ENCODE assay signal across 8 mouse cellular contexts in the genomic region with DNA sequence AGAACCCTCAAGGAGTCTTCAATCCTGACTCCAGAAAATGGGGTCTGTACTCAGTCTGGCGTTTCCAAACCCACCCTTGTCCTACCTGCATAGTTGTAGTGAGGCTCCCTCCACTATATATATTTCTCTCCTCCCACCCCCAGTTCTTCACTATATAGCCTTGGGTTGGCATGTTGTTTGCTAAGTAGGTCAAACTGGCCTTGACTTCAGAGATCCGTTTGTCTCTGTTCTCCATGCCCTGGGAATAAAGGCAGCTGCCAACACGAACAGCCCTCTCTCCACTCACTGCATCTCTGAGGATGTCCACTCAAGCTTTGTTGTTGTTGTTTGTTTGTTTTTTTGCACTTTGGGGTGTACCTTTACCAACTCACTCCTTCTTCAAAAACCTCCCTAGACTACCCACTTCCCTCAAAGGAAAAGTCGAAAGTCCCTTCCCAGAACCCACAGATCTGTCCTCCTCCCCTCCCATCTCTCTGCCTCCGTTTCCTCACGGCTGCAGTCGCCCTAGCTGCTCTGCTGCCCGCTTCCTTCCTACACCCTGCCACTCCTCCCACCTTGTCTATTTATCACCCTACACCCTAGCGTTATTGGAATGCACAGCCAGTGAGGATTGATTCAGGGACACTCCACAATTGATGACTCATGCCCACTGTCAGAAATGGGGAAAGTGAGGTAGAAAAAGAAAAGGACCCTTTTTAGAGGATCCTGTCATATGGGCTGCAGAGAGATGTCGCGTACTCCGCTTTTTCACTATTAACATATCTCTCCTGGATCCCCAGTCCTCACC. TPM values are rescaled to one million over a fixed set of nuclear protein-coding genes. Genes with fewer than 3 reads are reported as not detected.
DNase-seq lines count a peak whose midpoint lies in the region; ATAC-seq and TF ChIP-seq lines count a peak whose summit lies in the region.

No protein-coding gene starts in this region.

- ATAC-seq in heart, embryonic 15.5 days (replicated peaks; ENCODE audit: insufficient number of reproducible peaks, insufficient read depth, low FRiP score, low read depth): no peak
- no peak for ATAC-seq in heart, embryonic 16.5 days (replicated peaks; ENCODE audit: extremely low read depth, insufficient read depth, low FRiP score)

- peak overlapping the region; percentile 76 for H3K4me3 ChIP-seq in heart, embryonic 15.5 days
- H3K4me3 ChIP-seq in bone marrow, adult 2 months (replicated peaks; ENCODE audit: control insufficient read depth, low read depth, low read length): peak overlapping the region; percentile 81
- H3K4me3 ChIP-seq in heart, embryonic 16.5 days (ENCODE audit: low read length): peak overlapping the region; percentile 82
- H3K4me3 ChIP-seq in macrophage (ENCODE audit: inconsistent target): peak overlapping the region; percentile 89

- TF ChIP-seq POLR2A in bone marrow, adult 2 months (IDR thresholded peaks at IDR 0.05; ENCODE audit: borderline replicate concordance, control insufficient read depth, low read depth, low read length): no peak

- TF ChIP-seq CTCF in bone marrow, adult 2 months (IDR thresholded peaks at IDR 0.05; ENCODE audit: control insufficient read depth, insufficient read depth, low read length): no peak

- H3K27me3 ChIP-seq in heart, embryonic 15.5 days: no peaks in the 10 kb centered on the region
- H3K27me3 ChIP-seq in heart, embryonic 16.5 days (ENCODE audit: control insufficient read depth, insufficient read depth, low read length): no peaks in the 10 kb centered on the region

- H3K36me3 ChIP-seq in heart, embryonic 15.5 days: peaks cover 28% of the 10 kb centered on the region
- H3K36me3 ChIP-seq in heart, embryonic 16.5 days (ENCODE audit: control insufficient read depth, insufficient read depth): peaks cover 33% of the 10 kb centered on the region
- H3K36me3 ChIP-seq in macrophage (ENCODE audit: inconsistent target): peaks cover 29% of the 10 kb centered on the region; the same call in 1 of the 2 replicates

- peak overlapping the region; percentile 71 for H3K9ac ChIP-seq in heart, embryonic 15.5 days
- peak overlapping the region; percentile 86 for H3K9ac ChIP-seq in heart, embryonic 16.5 days (ENCODE audit: low read length)

- H3K9me3 ChIP-seq in heart, embryonic 15.5 days (replicated peaks): no peaks in the 10 kb centered on the region
- H3K9me3 ChIP-seq in heart, embryonic 16.5 days (replicated peaks; ENCODE audit: control insufficient read depth, low read length): no peaks in the 10 kb centered on the region

- H3K27ac ChIP-seq in heart, embryonic 15.5 days: peak overlapping the region; percentile 64
- peak overlapping the region; percentile 66 for H3K27ac ChIP-seq in bone marrow, adult 2 months (ENCODE audit: control insufficient read depth, insufficient read depth, low read depth, low read length, poor library complexity)
- peak overlapping the region; percentile 81 for H3K27ac ChIP-seq in heart, embryonic 16.5 days (ENCODE audit: low read length)
- peak overlapping the region; percentile 61 for H3K27ac ChIP-seq in macrophage

- no peak for DNase-seq in heart, postnatal 14 days
- DNase-seq in adrenal gland, adult 2 months: no peak
- no peak for DNase-seq in layer of hippocampus, postnatal 14 days (ENCODE audit: low spot score in 2 of 2)
- no peak for DNase-seq in kidney, adult 18-20 months

- H3K4me1 ChIP-seq in heart, embryonic 15.5 days (replicated peaks): peaks cover 37% of the 10 kb centered on the region
- peaks cover 2% of the 10 kb centered on the region; the same call in 1 of the 2 replicates for H3K4me1 ChIP-seq in bone marrow, adult 2 months (ENCODE audit: control insufficient read depth, insufficient read depth, low read length)
- peaks cover 22% of the 10 kb centered on the region for H3K4me1 ChIP-seq in heart, embryonic 16.5 days (ENCODE audit: control insufficient read depth, insufficient read depth, low read length)

- peaks cover 41% of the 10 kb centered on the region for H3K79me2 ChIP-seq in macrophage (ENCODE audit: inconsistent target)

- intact Hi-C loops in heart, postnatal 14 days (cut with DNase I): no loop called here

- 12% methylated on average over 12 of the region's 12 CpGs for WGBS in heart, embryonic 15.5 days
- WGBS in bone marrow, adult 2 months: 6% methylated on average over 12 of the region's 12 CpGs
- WGBS in heart, embryonic 16.5 days: 11% methylated on average over 12 of the region's 12 CpGs
- 7% methylated on average over 11 of the region's 12 CpGs for WGBS in macrophage (ENCODE audit: missing documents)

- H3K4me2 ChIP-seq in heart, embryonic 15.5 days: peak overlapping the region; percentile 93
- H3K4me2 ChIP-seq in heart, embryonic 16.5 days (ENCODE audit: low read depth, low read length): peak overlapping the region; percentile 99

RNA-seq across cellular contexts. Expression of a gene that starts 0.8 kb away (rescaled TPM):
- 32.7 and 33.1 TPM in 2 replicates for polyA plus RNA-seq in heart, embryonic 15.5 days (2015; fragmentation: Nextera tagmentation; extraction: Ambion mirVana)
- total RNA-seq in heart, postnatal 14 days (2021): 10 to 100 TPM; 14.4 to 16.4 TPM
- 22.2 and 47.7 TPM in 2 replicates for polyA plus RNA-seq in bone marrow, adult 2 months (2011; ENCODE audit: insufficient read depth, insufficient read length, low replicate concordance, missing spikeins)
- 33.6 and 40.1 TPM in 2 replicates for polyA plus RNA-seq in heart, embryonic 16.5 days (2015; fragmentation: Nextera tagmentation; extraction: Ambion mirVana)
- total RNA-seq in macrophage (2018; cell fraction: chromatin; rRNA removed): 10 to 100 TPM; 16.9 to 74.2 (median 45.0) TPM
- 10 to 100 TPM; 19.0 to 37.8 (median 30.4) TPM for total RNA-seq in macrophage (2018; cell fraction: cytosol; rRNA removed)
- 10 to 100 TPM; 13.5 to 58.3 (median 33.7) TPM for total RNA-seq in macrophage (2018; cell fraction: nucleus; rRNA removed)
- 18.0 to 27.7 TPM (median 25.4 TPM) in 3 replicates for polyA plus RNA-seq in macrophage (2018)
- 10 to 100 TPM; 43.7 to 71.4 TPM for total RNA-seq in adrenal gland, adult 2 months (2021)
- polyA plus RNA-seq in adrenal gland, adult 2 months (2012; rRNA removed): 47.5 and 53.5 TPM in 2 replicates
- total RNA-seq in layer of hippocampus, postnatal 14 days (2021): 10 to 100 TPM; 34.1 to 43.4 TPM

RNA-seq across cellular contexts. Expression of a gene that starts 4.3 kb away (rescaled TPM):
- 90.0 and 97.8 TPM in 2 replicates for polyA plus RNA-seq in heart, embryonic 15.5 days (2015; fragmentation: Nextera tagmentation; extraction: Ambion mirVana)
- total RNA-seq in heart, postnatal 14 days (2021): 10 to 100 TPM; 63.8 to 65.6 TPM
- 28.8 and 71.1 TPM in 2 replicates for polyA plus RNA-seq in bone marrow, adult 2 months (2011; ENCODE audit: insufficient read depth, insufficient read length, low replicate concordance, missing spikeins)
- polyA plus RNA-seq in heart, embryonic 16.5 days (2015; fragmentation: Nextera tagmentation; extraction: Ambion mirVana): 102 and 104 TPM in 2 replicates
- 100 to 1,000 TPM in 6 of 26 experiments, 10 to 100 TPM in 20; 45.8 to 120 (median 81.3) TPM for total RNA-seq in macrophage (2018; cell fraction: chromatin; rRNA removed)
- total RNA-seq in macrophage (2018; cell fraction: cytosol; rRNA removed): 10 to 100 TPM; 46.1 to 67.7 (median 54.9) TPM
- 10 to 100 TPM; 21.8 to 77.0 (median 47.0) TPM for total RNA-seq in macrophage (2018; cell fraction: nucleus; rRNA removed)
- 61.4 to 79.9 TPM (median 65.3 TPM) in 3 replicates for polyA plus RNA-seq in macrophage (2018)
- total RNA-seq in adrenal gland, adult 2 months (2021): 10 to 100 TPM; 73.3 to 92.5 TPM
- 80.1 and 92.3 TPM in 2 replicates for polyA plus RNA-seq in adrenal gland, adult 2 months (2012; rRNA removed)
- 10 to 100 TPM; 57.4 to 62.5 TPM for total RNA-seq in layer of hippocampus, postnatal 14 days (2021)

RNA-seq across cellular contexts. Expression of a gene that starts 4.3 kb away (rescaled TPM):
- polyA plus RNA-seq in heart, embryonic 15.5 days (2015; fragmentation: Nextera tagmentation; extraction: Ambion mirVana): 8.4 and 10.8 TPM in 2 replicates
- total RNA-seq in heart, postnatal 14 days (2021): 1 to 10 TPM; 1.9 to 2.4 TPM
- 7.6 and 11.0 TPM in 2 replicates for polyA plus RNA-seq in bone marrow, adult 2 months (2011; ENCODE audit: insufficient read depth, insufficient read length, low replicate concordance, missing spikeins)
- polyA plus RNA-seq in heart, embryonic 16.5 days (2015; fragmentation: Nextera tagmentation; extraction: Ambion mirVana): 11.4 and 12.0 TPM in 2 replicates
- 10 to 100 TPM in 22 of 26 experiments, 1 to 10 TPM in 4; 7.0 to 24.7 (median 17.7) TPM for total RNA-seq in macrophage (2018; cell fraction: chromatin; rRNA removed)
- total RNA-seq in macrophage (2018; cell fraction: cytosol; rRNA removed): 1 to 10 TPM in 4 of 26 experiments, under 1 TPM in 22; 0.06 to 1.9 (median 0.31) TPM
- 10 to 100 TPM in 21 of 26 experiments, 1 to 10 TPM in 5; 7.0 to 24.3 (median 15.4) TPM for total RNA-seq in macrophage (2018; cell fraction: nucleus; rRNA removed)
- 0.69 to 3.4 TPM (median 0.84 TPM) in 3 replicates for polyA plus RNA-seq in macrophage (2018)
- total RNA-seq in adrenal gland, adult 2 months (2021): 1 to 10 TPM; 3.6 to 4.8 TPM
- 0.93 and 1.7 TPM in 2 replicates for polyA plus RNA-seq in adrenal gland, adult 2 months (2012; rRNA removed)
- 1 to 10 TPM; 4.7 to 5.3 TPM for total RNA-seq in layer of hippocampus, postnatal 14 days (2021)

RNA-seq across cellular contexts. Expression of a gene that starts 4.6 kb away (rescaled TPM):
- polyA plus RNA-seq in heart, embryonic 15.5 days (2015; fragmentation: Nextera tagmentation; extraction: Ambion mirVana): 104 and 106 TPM in 2 replicates
- total RNA-seq in heart, postnatal 14 days (2021): 10 to 100 TPM; 66.3 to 67.3 TPM
- 50.7 and 98.9 TPM in 2 replicates for polyA plus RNA-seq in bone marrow, adult 2 months (2011; ENCODE audit: insufficient read depth, insufficient read length, low replicate concordance, missing spikeins)
- polyA plus RNA-seq in heart, embryonic 16.5 days (2015; fragmentation: Nextera tagmentation; extraction: Ambion mirVana): 111 and 123 TPM in 2 replicates
- 100 to 1,000 TPM in 3 of 26 experiments, 10 to 100 TPM in 20, 1 to 10 TPM in 3; 6.1 to 114 (median 40.7) TPM for total RNA-seq in macrophage (2018; cell fraction: chromatin; rRNA removed)
- total RNA-seq in macrophage (2018; cell fraction: cytosol; rRNA removed): 100 to 1,000 TPM; 191 to 255 (median 223) TPM
- total RNA-seq in macrophage (2018; cell fraction: nucleus; rRNA removed): 100 to 1,000 TPM in 13 of 26 experiments, 10 to 100 TPM in 13; 38.4 to 219 (median 109) TPM
- 123 to 220 TPM (median 157 TPM) in 3 replicates for polyA plus RNA-seq in macrophage (2018)
- 100 to 1,000 TPM; 185 to 190 TPM for total RNA-seq in adrenal gland, adult 2 months (2021)
- 88.6 and 123 TPM in 2 replicates for polyA plus RNA-seq in adrenal gland, adult 2 months (2012; rRNA removed)
- total RNA-seq in layer of hippocampus, postnatal 14 days (2021): 10 to 100 TPM; 77.0 to 84.1 TPM

RNA-seq across cellular contexts. Expression of a gene that starts 6.4 kb away (rescaled TPM):
- 3.7 and 4.0 TPM in 2 replicates for polyA plus RNA-seq in heart, embryonic 15.5 days (2015; fragmentation: Nextera tagmentation; extraction: Ambion mirVana)
- total RNA-seq in heart, postnatal 14 days (2021): 1 to 10 TPM; 1.9 to 2.5 TPM
- 11.3 and 15.7 TPM in 2 replicates for polyA plus RNA-seq in bone marrow, adult 2 months (2011; ENCODE audit: insufficient read depth, insufficient read length, low replicate concordance, missing spikeins)
- 3.9 and 5.3 TPM in 2 replicates for polyA plus RNA-seq in heart, embryonic 16.5 days (2015; fragmentation: Nextera tagmentation; extraction: Ambion mirVana)
- 1 to 10 TPM in 25 of 26 experiments, not detected in 1; 1.0 to 8.6 (median 3.6) TPM for total RNA-seq in macrophage (2018; cell fraction: chromatin; rRNA removed)
- under 1 TPM in 14 of 26 experiments, not detected in 12; 0.10 to 0.65 (median 0.29) TPM for total RNA-seq in macrophage (2018; cell fraction: cytosol; rRNA removed)
- total RNA-seq in macrophage (2018; cell fraction: nucleus; rRNA removed): 10 to 100 TPM in 4 of 26 experiments, 1 to 10 TPM in 22; 1.4 to 14.1 (median 5.5) TPM
- polyA plus RNA-seq in macrophage (2018): 0.68 TPM in 1 of 3 replicates, not detected in the others
- total RNA-seq in adrenal gland, adult 2 months (2021): 1 to 10 TPM; 3.0 to 3.8 TPM
- 6.9 and 10.1 TPM in 2 replicates for polyA plus RNA-seq in adrenal gland, adult 2 months (2012; rRNA removed)
- 1 to 10 TPM; 2.1 to 3.7 TPM for total RNA-seq in layer of hippocampus, postnatal 14 days (2021)
